Mouse (Mus musculus) bone marrow, adult 2 months (tissue): ENCODE results near the gene Arf5.

Experiments
- CTCF ChIP-seq: fragments of 200-500 bp; IDR thresholded peaks from 2 replicates; pipeline ENCODE4 v1.5.1; 2011; ENCODE audit warnings: low read length, control low read depth; ENCODE audit not compliant: control insufficient read depth, insufficient read depth
- POLR2A ChIP-seq: fragments of 200-500 bp; IDR thresholded peaks from 2 replicates; pipeline ENCODE4 v1.6.1; 2011; ENCODE audit warnings: low read depth, mild to moderate bottlenecking, control low read depth, low read length, borderline replicate concordance; ENCODE audit not compliant: control insufficient read depth

GRCm38 (mm10) chr6:28474211-28474610 is 50.9 kb downstream of the Arf5 start:
- no peak for TF ChIP-seq POLR2A
- no peak for TF ChIP-seq CTCF
